Mouse (Mus musculus): ENCODE data around the gene Adora2a.
"Not testable (repeated sequence)": the region's sequence is repeated elsewhere in the genome, so short reads cannot be mapped to it uniquely, and the experiment has no call there.

Adora2a gene

GRCm38 (mm10) chr10:75316872-75316907 is at the start of gene Adora2a:
Gene Adora2a, plus strand, starts transcription at chr10:75316877.
- no peak for DNase-seq (ENCODE audit: extremely low read depth, low read depth)

GRCm38 (mm10) chr10:75273020-75273419 is 43.7 kb upstream of the Adora2a start:
- peak; percentile 73 for DNase-seq (ENCODE audit: extremely low read depth, low read depth)

GRCm38 (mm10) chr10:75276427-75277013 is 40.2 kb upstream of the Adora2a start:
- no peak for DNase-seq (ENCODE audit: extremely low read depth, low read depth)

GRCm38 (mm10) chr10:75277501-75277900 is 39.2 kb upstream of the Adora2a start:
- DNase-seq (ENCODE audit: extremely low read depth, low read depth) = no peak

GRCm38 (mm10) chr10:75282648-75283047 is 34.0 kb upstream of the Adora2a start:
- DNase-seq (ENCODE audit: extremely low read depth, low read depth) = peak; percentile 88

- DNase-seq (ENCODE audit: extremely low read depth, low read depth) = no peak
Measured at GRCm38 (mm10) chr10:75283821-75284220, 32.9 kb upstream of the Adora2a start.

GRCm38 (mm10) chr10:75288579-75288978 is 28.1 kb upstream of the Adora2a start:
- DNase-seq (ENCODE audit: extremely low read depth, low read depth) = no peak

GRCm38 (mm10) chr10:75289392-75289791 is 27.3 kb upstream of the Adora2a start:
- no peak for DNase-seq (ENCODE audit: extremely low read depth, low read depth)

- no peak for DNase-seq (ENCODE audit: extremely low read depth, low read depth)
Measured at GRCm38 (mm10) chr10:75290650-75291049, 26.0 kb upstream of the Adora2a start.

GRCm38 (mm10) chr10:75291338-75291737 is 25.3 kb upstream of the Adora2a start:
- no peak for DNase-seq (ENCODE audit: extremely low read depth, low read depth)

- DNase-seq (ENCODE audit: extremely low read depth, low read depth) = not testable (repeated sequence)
Measured at GRCm38 (mm10) chr10:75292206-75292605, 24.5 kb upstream of the Adora2a start.

- no peak for DNase-seq (ENCODE audit: extremely low read depth, low read depth)
Measured at GRCm38 (mm10) chr10:75293288-75293687, 23.4 kb upstream of the Adora2a start.

- DNase-seq (ENCODE audit: extremely low read depth, low read depth) = no peak
Measured at GRCm38 (mm10) chr10:75294362-75294761, 22.3 kb upstream of the Adora2a start.

- DNase-seq (ENCODE audit: extremely low read depth, low read depth) = no peak
Measured at GRCm38 (mm10) chr10:75294926-75295325, 21.8 kb upstream of the Adora2a start.

GRCm38 (mm10) chr10:75298608-75299007 is 18.1 kb upstream of the Adora2a start:
- peak; percentile 73 for DNase-seq (ENCODE audit: extremely low read depth, low read depth)

GRCm38 (mm10) chr10:75299785-75300418 is 16.8 kb upstream of the Adora2a start:
- peak; percentile 98 for DNase-seq (ENCODE audit: extremely low read depth, low read depth)

GRCm38 (mm10) chr10:75301195-75301806 is 15.4 kb upstream of the Adora2a start:
- DNase-seq (ENCODE audit: extremely low read depth, low read depth) = peak; percentile 71

GRCm38 (mm10) chr10:75301937-75302336 is 14.7 kb upstream of the Adora2a start:
- peak; percentile 98 for DNase-seq (ENCODE audit: extremely low read depth, low read depth)

- no peak for DNase-seq (ENCODE audit: extremely low read depth, low read depth)
Measured at GRCm38 (mm10) chr10:75302536-75302935, 14.1 kb upstream of the Adora2a start.

GRCm38 (mm10) chr10:75303324-75304048 is 13.2 kb upstream of the Adora2a start:
- DNase-seq (ENCODE audit: extremely low read depth, low read depth) = peak; percentile 45

GRCm38 (mm10) chr10:75304049-75304405 is 12.7 kb upstream of the Adora2a start:
- no peak for DNase-seq (ENCODE audit: extremely low read depth, low read depth)

GRCm38 (mm10) chr10:75304413-75304812 is 12.3 kb upstream of the Adora2a start:
- no peak for DNase-seq (ENCODE audit: extremely low read depth, low read depth)

GRCm38 (mm10) chr10:75307130-75307529 is 9.5 kb upstream of the Adora2a start:
- no peak for DNase-seq (ENCODE audit: extremely low read depth, low read depth)
